13 mouse cellular contexts compared by ENCODE assay signal in genomic region chr10:128400338-128400737, GRCm38 (mm10). TPM values are rescaled to one million over a fixed set of nuclear protein-coding genes. Genes with fewer than 3 reads are reported as not detected.
DNase-seq lines count a peak whose midpoint lies in the region; ATAC-seq lines count a peak whose summit lies in the region.
"Had no signal": no experiment of that assay in that cellular context is flagged by ENCODE, and none has a peak within 500 bp of the region (broad histone marks: within the 10 kb centered on the region; RNA-seq: fewer than 3 reads in every experiment).

No protein-coding gene starts in this region.

- H3K4me2 ChIP-seq in limb, embryonic 12.5 days: peak overlapping the region; percentile 2; the same call in 1 of the 2 replicates
- H3K4me2 ChIP-seq in intestine, embryonic 16.5 days (ENCODE audit: low read depth, low read length): peak overlapping the region; percentile 53
- H3K4me2 ChIP-seq in stomach, embryonic 14.5 days (replicated peaks; ENCODE audit: low read depth, low read length): no peak overlapping the region
- no peak overlapping the region for H3K4me2 ChIP-seq in forebrain, embryonic 11.5 days (ENCODE audit: low read depth, low read length, severe bottlenecking)
- H3K4me2 ChIP-seq: forebrain, embryonic 13.5 days had no signal

- no peak for DNase-seq in limb, embryonic 10.5 days (ENCODE audit: low spot score)
- peak; percentile 69 to 88 for DNase-seq in kidney, postnatal 36 days
- DNase-seq in left cerebral cortex, adult 18-20 months (ENCODE audit: low spot score in 2 of 2): no peak
- no peak for DNase-seq in forebrain, embryonic 11.5 days (ENCODE audit: low spot score)
- DNase-seq in layer of hippocampus, postnatal 14 days (ENCODE audit: low spot score in 2 of 2): no peak
- DNase-seq: gastrocnemius, postnatal 14 days had no signal

- WGBS in limb, embryonic 12.5 days: 23% methylated on average over 5 of the region's 5 CpGs
- WGBS in limb, embryonic 10.5 days: 23% methylated on average over 5 of the region's 5 CpGs
- WGBS in intestine, embryonic 16.5 days: 18% methylated on average over 5 of the region's 5 CpGs
- 26% methylated on average over 5 of the region's 5 CpGs for WGBS in stomach, embryonic 14.5 days
- WGBS in forebrain, embryonic 11.5 days: 32% methylated on average over 5 of the region's 5 CpGs

- H3K36me3 ChIP-seq in limb, embryonic 12.5 days: peaks cover 33% of the 10 kb centered on the region
- H3K36me3 ChIP-seq in limb, embryonic 10.5 days: peaks cover 44% of the 10 kb centered on the region
- H3K36me3 ChIP-seq in intestine, embryonic 16.5 days (ENCODE audit: control insufficient read depth, insufficient read depth, low read length): no peaks in the 10 kb centered on the region; the same call in 1 of the 2 replicates
- H3K36me3 ChIP-seq in stomach, embryonic 14.5 days (ENCODE audit: control insufficient read depth, insufficient read depth, low read length): peaks cover 5% of the 10 kb centered on the region; the same call in 1 of the 2 replicates
- no peaks in the 10 kb centered on the region for H3K36me3 ChIP-seq in forebrain, embryonic 11.5 days (ENCODE audit: control insufficient read depth, insufficient read depth, low read length)

- no peak for ATAC-seq in limb, embryonic 12.5 days (ENCODE audit: insufficient number of reproducible peaks, insufficient read depth, low FRiP score, low TSS enrichment, low read depth)
- ATAC-seq in intestine, embryonic 16.5 days: peak; percentile 89
- ATAC-seq in stomach, embryonic 14.5 days (ENCODE audit: insufficient number of reproducible peaks, insufficient read depth, low FRiP score, low read depth): peak; percentile 70
- ATAC-seq in forebrain, embryonic 11.5 days (replicated peaks; ENCODE audit: low FRiP score): no peak
- ATAC-seq: forebrain, embryonic 13.5 days had no signal

- no peak overlapping the region for H3K27ac ChIP-seq in limb, embryonic 12.5 days
- H3K27ac ChIP-seq in limb, embryonic 10.5 days: no peak overlapping the region
- H3K27ac ChIP-seq in intestine, embryonic 16.5 days (ENCODE audit: low read length): peak overlapping the region; percentile 85
- H3K27ac ChIP-seq in stomach, embryonic 14.5 days (ENCODE audit: low read length): no peak overlapping the region
- H3K27ac ChIP-seq in forebrain, embryonic 11.5 days (ENCODE audit: low read depth, low read length): no peak overlapping the region
- H3K27ac ChIP-seq: forebrain, embryonic 13.5 days had no signal

- no peak overlapping the region for H3K9ac ChIP-seq in limb, embryonic 12.5 days (replicated peaks)
- peak overlapping the region; percentile 63 for H3K9ac ChIP-seq in intestine, embryonic 16.5 days (ENCODE audit: low read depth, low read length)
- H3K9ac ChIP-seq in stomach, embryonic 14.5 days (replicated peaks; ENCODE audit: low read depth, low read length): no peak overlapping the region
- no peak overlapping the region for H3K9ac ChIP-seq in forebrain, embryonic 11.5 days (ENCODE audit: low read length)
- H3K9ac ChIP-seq: forebrain, embryonic 13.5 days had no signal

- H3K4me1 ChIP-seq in limb, embryonic 12.5 days (replicated peaks): peaks cover 16% of the 10 kb centered on the region
- H3K4me1 ChIP-seq in limb, embryonic 10.5 days: peaks cover 24% of the 10 kb centered on the region
- H3K4me1 ChIP-seq in intestine, embryonic 16.5 days (ENCODE audit: control insufficient read depth, insufficient read depth, low read length): peaks cover 34% of the 10 kb centered on the region
- no peaks in the 10 kb centered on the region for H3K4me1 ChIP-seq in stomach, embryonic 14.5 days (ENCODE audit: control insufficient read depth, insufficient read depth, low read length)
- no peaks in the 10 kb centered on the region for H3K4me1 ChIP-seq in forebrain, embryonic 11.5 days (replicated peaks; ENCODE audit: control insufficient read depth, insufficient read depth, low read length)

- no peaks in the 10 kb centered on the region for H3K27me3 ChIP-seq in limb, embryonic 12.5 days
- no peaks in the 10 kb centered on the region for H3K27me3 ChIP-seq in limb, embryonic 10.5 days (ENCODE audit: low read depth, poor library complexity, severe bottlenecking)
- no peaks in the 10 kb centered on the region for H3K27me3 ChIP-seq in intestine, embryonic 16.5 days (replicated peaks; ENCODE audit: control insufficient read depth, insufficient read depth, low read length)
- H3K27me3 ChIP-seq in stomach, embryonic 14.5 days (ENCODE audit: control insufficient read depth, insufficient read depth, low read length): no peaks in the 10 kb centered on the region
- no peaks in the 10 kb centered on the region for H3K27me3 ChIP-seq in forebrain, embryonic 11.5 days (ENCODE audit: control insufficient read depth, insufficient read depth, low read length)
- H3K27me3 ChIP-seq: forebrain, embryonic 13.5 days had no signal

- no peaks in the 10 kb centered on the region for H3K9me3 ChIP-seq in limb, embryonic 12.5 days
- H3K9me3 ChIP-seq in limb, embryonic 10.5 days (replicated peaks): no peaks in the 10 kb centered on the region
- H3K9me3 ChIP-seq in intestine, embryonic 16.5 days (ENCODE audit: control insufficient read depth, low read length): no peaks in the 10 kb centered on the region
- H3K9me3 ChIP-seq in stomach, embryonic 14.5 days (ENCODE audit: control insufficient read depth, low read depth, low read length): no peaks in the 10 kb centered on the region
- no peaks in the 10 kb centered on the region for H3K9me3 ChIP-seq in forebrain, embryonic 11.5 days (ENCODE audit: control insufficient read depth, low read length)
- H3K9me3 ChIP-seq: forebrain, embryonic 13.5 days had no signal

- H3K4me3 ChIP-seq in limb, embryonic 12.5 days (replicated peaks): no peak overlapping the region
- H3K4me3 ChIP-seq in limb, embryonic 10.5 days: no peak overlapping the region
- H3K4me3 ChIP-seq in intestine, embryonic 16.5 days (ENCODE audit: low read length): peak overlapping the region; percentile 52
- no peak overlapping the region for H3K4me3 ChIP-seq in stomach, embryonic 14.5 days (ENCODE audit: low read depth, low read length)
- no peak overlapping the region for H3K4me3 ChIP-seq in forebrain, embryonic 11.5 days (ENCODE audit: low read depth, low read length)
- H3K4me3 ChIP-seq: forebrain, embryonic 13.5 days had no signal

RNA-seq across cellular contexts. Expression of gene Slc39a5, which starts 0.7 kb away (rescaled TPM):
- not detected in 2 replicates for polyA plus RNA-seq in limb, embryonic 12.5 days (2016; fragmentation: Nextera tagmentation; extraction: Ambion mirVana)
- polyA plus RNA-seq in limb, embryonic 10.5 days (2016; fragmentation: Nextera tagmentation; extraction: Ambion mirVana): 0.21 TPM in 1 of 2 replicates, not detected in the other
- 207 and 242 TPM in 2 replicates for polyA plus RNA-seq in intestine, embryonic 16.5 days (2015; fragmentation: Nextera tagmentation; extraction: Ambion mirVana)
- polyA plus RNA-seq in stomach, embryonic 14.5 days (2014; fragmentation: Nextera tagmentation; extraction: Ambion mirVana): 3.4 and 3.7 TPM in 2 replicates
- total RNA-seq in left cerebral cortex, adult 18-20 months (2021): not detected
- 0.24 TPM in 1 of 2 replicates, not detected in the other for polyA plus RNA-seq in forebrain, embryonic 11.5 days (2014; fragmentation: Nextera tagmentation; extraction: Ambion mirVana)
- under 1 TPM in 1 of 2 experiments, not detected in 1; 0.60 TPM for total RNA-seq in layer of hippocampus, postnatal 14 days (2021)
- total RNA-seq: common myeloid progenitor, adult 5-6 weeks; gastrocnemius, postnatal 14 days; hematopoietic stem cell, adult 5-6 weeks; monocyte, adult 5-6 weeks had no signal
- polyA plus RNA-seq: forebrain, embryonic 13.5 days had no signal

RNA-seq across cellular contexts. Expression of gene Nabp2, which starts 11.0 kb away (rescaled TPM):
- 65.1 and 65.2 TPM in 2 replicates for polyA plus RNA-seq in limb, embryonic 12.5 days (2016; fragmentation: Nextera tagmentation; extraction: Ambion mirVana)
- 98.7 and 133 TPM in 2 replicates for polyA plus RNA-seq in limb, embryonic 10.5 days (2016; fragmentation: Nextera tagmentation; extraction: Ambion mirVana)
- polyA plus RNA-seq in intestine, embryonic 16.5 days (2015; fragmentation: Nextera tagmentation; extraction: Ambion mirVana): 104 TPM in 2 replicates
- polyA plus RNA-seq in stomach, embryonic 14.5 days (2014; fragmentation: Nextera tagmentation; extraction: Ambion mirVana): 76.6 and 86.7 TPM in 2 replicates
- 10 to 100 TPM; 81.2 to 85.5 TPM for total RNA-seq in left cerebral cortex, adult 18-20 months (2021)
- polyA plus RNA-seq in forebrain, embryonic 11.5 days (2014; fragmentation: Nextera tagmentation; extraction: Ambion mirVana): 151 TPM in 2 replicates
- total RNA-seq in layer of hippocampus, postnatal 14 days (2021): 10 to 100 TPM; 94.5 TPM

RNA-seq across cellular contexts. Expression of gene Rnf41, which starts 11.1 kb away (rescaled TPM):
- 42.5 TPM in 2 replicates for polyA plus RNA-seq in limb, embryonic 12.5 days (2016; fragmentation: Nextera tagmentation; extraction: Ambion mirVana)
- polyA plus RNA-seq in limb, embryonic 10.5 days (2016; fragmentation: Nextera tagmentation; extraction: Ambion mirVana): 41.9 and 43.6 TPM in 2 replicates
- polyA plus RNA-seq in intestine, embryonic 16.5 days (2015; fragmentation: Nextera tagmentation; extraction: Ambion mirVana): 43.2 and 43.3 TPM in 2 replicates
- polyA plus RNA-seq in stomach, embryonic 14.5 days (2014; fragmentation: Nextera tagmentation; extraction: Ambion mirVana): 31.9 and 34.6 TPM in 2 replicates
- 10 to 100 TPM; 78.9 to 81.5 TPM for total RNA-seq in left cerebral cortex, adult 18-20 months (2021)
- polyA plus RNA-seq in forebrain, embryonic 11.5 days (2014; fragmentation: Nextera tagmentation; extraction: Ambion mirVana): 41.5 and 47.9 TPM in 2 replicates
- total RNA-seq in layer of hippocampus, postnatal 14 days (2021): 10 to 100 TPM; 67.2 to 72.0 TPM

RNA-seq across cellular contexts. Expression of gene Ankrd52, which starts 23.4 kb away (rescaled TPM):
- 13.5 and 14.8 TPM in 2 replicates for polyA plus RNA-seq in limb, embryonic 12.5 days (2016; fragmentation: Nextera tagmentation; extraction: Ambion mirVana)
- 15.9 and 16.5 TPM in 2 replicates for polyA plus RNA-seq in limb, embryonic 10.5 days (2016; fragmentation: Nextera tagmentation; extraction: Ambion mirVana)
- 6.7 and 7.2 TPM in 2 replicates for polyA plus RNA-seq in intestine, embryonic 16.5 days (2015; fragmentation: Nextera tagmentation; extraction: Ambion mirVana)
- polyA plus RNA-seq in stomach, embryonic 14.5 days (2014; fragmentation: Nextera tagmentation; extraction: Ambion mirVana): 16.7 and 17.8 TPM in 2 replicates
- total RNA-seq in left cerebral cortex, adult 18-20 months (2021): 10 to 100 TPM; 51.0 to 52.2 TPM
- polyA plus RNA-seq in forebrain, embryonic 11.5 days (2014; fragmentation: Nextera tagmentation; extraction: Ambion mirVana): 13.3 and 15.4 TPM in 2 replicates
- total RNA-seq in layer of hippocampus, postnatal 14 days (2021): 10 to 100 TPM; 83.6 to 86.7 TPM

RNA-seq across cellular contexts. Expression of gene Coq10a, which starts 31.5 kb away (rescaled TPM):
- polyA plus RNA-seq in limb, embryonic 12.5 days (2016; fragmentation: Nextera tagmentation; extraction: Ambion mirVana): 15.5 and 15.8 TPM in 2 replicates
- polyA plus RNA-seq in limb, embryonic 10.5 days (2016; fragmentation: Nextera tagmentation; extraction: Ambion mirVana): 5.6 and 9.1 TPM in 2 replicates
- 2.5 and 3.3 TPM in 2 replicates for polyA plus RNA-seq in intestine, embryonic 16.5 days (2015; fragmentation: Nextera tagmentation; extraction: Ambion mirVana)
- 12.9 and 13.0 TPM in 2 replicates for polyA plus RNA-seq in stomach, embryonic 14.5 days (2014; fragmentation: Nextera tagmentation; extraction: Ambion mirVana)
- 10 to 100 TPM; 58.5 to 60.4 TPM for total RNA-seq in left cerebral cortex, adult 18-20 months (2021)
- 21.0 and 23.1 TPM in 2 replicates for polyA plus RNA-seq in forebrain, embryonic 11.5 days (2014; fragmentation: Nextera tagmentation; extraction: Ambion mirVana)
- total RNA-seq in layer of hippocampus, postnatal 14 days (2021): 10 to 100 TPM; 60.0 to 62.1 TPM

Comparison
In these comparisons a context has a peak if more than half of its experiments do, and no peak if none do; other contexts are left out.
1. ATAC-seq: peak in intestine, embryonic 16.5 days (single experiment) and stomach, embryonic 14.5 days (single experiment); none in limb, embryonic 12.5 days (single experiment) and forebrain, embryonic 11.5 days (single experiment).
2. H3K4me2 ChIP-seq: peak in limb, embryonic 12.5 days (single experiment) and intestine, embryonic 16.5 days (single experiment); none in stomach, embryonic 14.5 days (single experiment) and forebrain, embryonic 11.5 days (single experiment).
3. DNase-seq: peak in kidney, postnatal 36 days (2 of 2); none in limb, embryonic 10.5 days (single experiment), left cerebral cortex, adult 18-20 months (0 of 2), forebrain, embryonic 11.5 days (single experiment) and layer of hippocampus, postnatal 14 days (0 of 2).
4. RNA of gene Slc39a5, which starts 0.7 kb away (polyA plus RNA-seq): 207 to 242 TPM in intestine, embryonic 16.5 days; 3.4 to 3.7 TPM in stomach, embryonic 14.5 days, 0.21 TPM in limb, embryonic 10.5 days, 0.24 TPM in forebrain, embryonic 11.5 days and not detected in limb, embryonic 12.5 days; every median in the first group is over 10 times any median in the second.